Mouse (Mus musculus) right cerebral cortex, postnatal 4 days (tissue): ENCODE results near the gene Elovl5.
A peak's percentile ranks its signal among the peaks of the same experiment; 100 is the strongest.

Source experiments
- DNase-seq: peaks from one replicate; pipeline ENCODE4 v3.0.0-alpha.2; 2022

The Elovl5 gene

GRCm38 (mm10) chr9:77917074-77917621, at the start of gene Elovl5:
Gene Elovl5, plus strand, starts transcription at chr9:77917364.
- DNase-seq, result peak; percentile 98

- no peak for DNase-seq
Observed at GRCm38 (mm10) chr9:77891501-77891900, 25.7 kb upstream of the Elovl5 start.

- DNase-seq, result no peak
Observed at GRCm38 (mm10) chr9:77898551-77898950, 18.6 kb upstream of the Elovl5 start.

GRCm38 (mm10) chr9:77904133-77904532, 13.0 kb upstream of the Elovl5 start:
- no peak for DNase-seq

- no peak for DNase-seq
Observed at GRCm38 (mm10) chr9:77909572-77910269, 7.4 kb upstream of the Elovl5 start.

GRCm38 (mm10) chr9:77910270-77911240, 6.6 kb upstream of the Elovl5 start:
- peak; percentile 76 for DNase-seq

GRCm38 (mm10) chr9:77911508-77912229, 5.5 kb upstream of the Elovl5 start:
- no peak for DNase-seq

- no peak for DNase-seq
Observed at GRCm38 (mm10) chr9:77912246-77912645, 4.9 kb upstream of the Elovl5 start.

GRCm38 (mm10) chr9:77914616-77915015, 2.5 kb upstream of the Elovl5 start:
- no peak for DNase-seq

GRCm38 (mm10) chr9:77915791-77916190, 1.4 kb upstream of the Elovl5 start:
- DNase-seq, result no peak

GRCm38 (mm10) chr9:77917622-77918131, 513 bp downstream of the Elovl5 start:
- DNase-seq, result no peak

GRCm38 (mm10) chr9:77918211-77918610, 1.0 kb downstream of the Elovl5 start:
- DNase-seq, result no peak

- DNase-seq, result no peak
Observed at GRCm38 (mm10) chr9:77918961-77919670, 2.0 kb downstream of the Elovl5 start.

GRCm38 (mm10) chr9:77920481-77920880, 3.3 kb downstream of the Elovl5 start:
- no peak for DNase-seq

- no peak for DNase-seq
Observed at GRCm38 (mm10) chr9:77921366-77922260, 4.4 kb downstream of the Elovl5 start.

GRCm38 (mm10) chr9:77923774-77924173, 6.6 kb downstream of the Elovl5 start:
- no peak for DNase-seq

- DNase-seq, result no peak
Observed at GRCm38 (mm10) chr9:77924199-77924598, 7.0 kb downstream of the Elovl5 start.

- DNase-seq, result no peak
Observed at GRCm38 (mm10) chr9:77926151-77926550, 9.0 kb downstream of the Elovl5 start.

- DNase-seq, result no peak
Observed at GRCm38 (mm10) chr9:77926911-77927310, 9.7 kb downstream of the Elovl5 start.

- no peak for DNase-seq
Observed at GRCm38 (mm10) chr9:77927431-77927830, 10.3 kb downstream of the Elovl5 start.

GRCm38 (mm10) chr9:77928769-77929168, 11.6 kb downstream of the Elovl5 start:
- no peak for DNase-seq
